Mouse (Mus musculus) limb, embryonic 14.5 days (tissue): ENCODE measurements at regions not wholly inside any gene's neighbourhood (a gene's known extent, or its start where the extent isn't known, plus 50 kb on each side); places are given as distances from the start of the nearest gene placed in this dataset.
"Not testable (repeated sequence)": the region's sequence is repeated elsewhere in the genome, so short reads cannot be mapped to it uniquely, and the experiment has no call there.

ENCODE experiments used
- ATAC-seq: fragments of 200-750 bp; cut with Nextera tagmentation; 2 replicates; pipeline ENCODE4 v1.8.0; 2017; ENCODE audit warnings: low read depth, moderate number of reproducible peaks, moderate TSS enrichment; ENCODE audit not compliant: low FRiP score
- DNase-seq: peaks from one replicate; pipeline ENCODE4 v3.0.0-alpha.2; 2015; ENCODE audit warnings: low spot score
- H3K27ac ChIP-seq: fragments of 300-500 bp; sonication (generic); replicated peaks from 2 replicates; pipeline ENCODE4 v1.5.1; 2014; ENCODE audit warnings: low read depth, mild to moderate bottlenecking, low read length, moderate library complexity, mixed read lengths
- H3K27me3 ChIP-seq: fragments of 300-500 bp; sonication (generic); 2 replicates; pipeline ENCODE4 v1.6.1; 2014; ENCODE audit warnings: low read length, mixed read lengths; ENCODE audit not compliant: control insufficient read depth, insufficient read depth
- H3K36me3 ChIP-seq: fragments of 300-500 bp; sonication (generic); 2 replicates; pipeline ENCODE4 v1.6.1; 2014; ENCODE audit warnings: mild to moderate bottlenecking, low read length, moderate library complexity, mixed read lengths; ENCODE audit not compliant: control insufficient read depth, insufficient read depth
- H3K4me1 ChIP-seq: fragments of 300-500 bp; sonication (generic); 2 replicates; pipeline ENCODE4 v1.6.1; 2014; ENCODE audit warnings: antibody characterized with exemption, low read length, mixed read lengths; ENCODE audit not compliant: control insufficient read depth, insufficient read depth
- H3K4me2 ChIP-seq: fragments of 300-500 bp; sonication (generic); replicated peaks from 2 replicates; pipeline ENCODE4 v1.6.1; 2014; ENCODE audit warnings: low read depth, mild to moderate bottlenecking, low read length, moderate library complexity; ENCODE audit not compliant: severe bottlenecking
- H3K4me3 ChIP-seq: fragments of 300-500 bp; sonication (generic); replicated peaks from 2 replicates; pipeline ENCODE4 v1.5.1; 2014; ENCODE audit warnings: low read length
- H3K9ac ChIP-seq: fragments of 300-500 bp; sonication (generic); 2 replicates; pipeline ENCODE4 v1.6.1; 2014; ENCODE audit warnings: mild to moderate bottlenecking, low read depth, low read length, moderate library complexity; ENCODE audit not compliant: severe bottlenecking
- H3K9me3 ChIP-seq: fragments of 300-500 bp; sonication (generic); 2 replicates; pipeline ENCODE4 v1.6.1; 2016; ENCODE audit warnings: low read length; ENCODE audit not compliant: control insufficient read depth
- WGBS: fragments of 180-500 bp; shearing (Covaris S2); extraction: QIAGEN DNeasy Blood & Tissue Kit; methylation state at CpG from one replicate; pipeline ENCODE4 v1.1.7; 2014; 5-methylcytosine and 5-hydroxymethylcytosine counted together

- H3K4me1 ChIP-seq, H3K9me3 ChIP-seq, H3K4me2 ChIP-seq, H3K36me3 ChIP-seq, H3K27me3 ChIP-seq: not testable (repeated sequence)
- ATAC-seq (peak; percentile 99), DNase-seq (peak; percentile 87)
- under 1% methylated on average over 13 of the region's 13 CpGs for WGBS
- H3K4me3 ChIP-seq: peak overlapping the region; percentile 43
- peak overlapping the region; percentile 38 for H3K9ac ChIP-seq
- H3K27ac ChIP-seq: 0 out of 2 replicates have a peak overlapping the region, but pooled peaks have one; percentile 38
Observed at GRCm38 (mm10) chr17:17293932-17294534, 80.1 kb upstream of the Riok2 start.

- not testable (repeated sequence) for DNase-seq, ATAC-seq, H3K27ac ChIP-seq, H3K36me3 ChIP-seq, H3K9ac ChIP-seq, H3K27me3 ChIP-seq, H3K9me3 ChIP-seq, H3K4me1 ChIP-seq
- Histone ChIP-seq H3K4me3 (peak overlapping the region; percentile 43), H3K4me2 (peak overlapping the region; percentile 39)
- WGBS: 2% methylated on average over 1 of the region's 1 CpGs
Observed at GRCm38 (mm10) chr17:17295037-17295436, 79.1 kb upstream of the Riok2 start.

DNA sequence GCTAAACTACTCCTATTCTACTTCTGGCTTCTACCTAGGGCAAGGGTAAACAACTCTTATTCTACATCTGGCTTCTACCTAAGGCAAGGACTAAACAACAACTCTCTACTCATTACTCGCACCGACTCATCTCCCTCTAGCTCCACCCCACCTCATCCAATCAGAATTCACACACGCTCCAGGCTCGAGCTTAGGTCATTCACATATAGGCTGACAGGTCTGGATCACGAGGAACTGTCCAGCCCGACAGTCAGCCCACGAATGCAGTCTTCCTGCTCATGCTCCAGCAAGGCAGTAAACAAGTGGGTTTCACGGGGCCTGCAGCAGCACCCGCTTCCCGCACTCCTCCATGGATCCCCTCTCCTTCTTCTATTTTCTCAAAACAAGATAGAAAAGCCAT lies 70.6 kb upstream of the Riok2 start:
- WGBS: 93% methylated on average over 10 of the region's 10 CpGs
- not testable (repeated sequence) for ATAC-seq, H3K9ac ChIP-seq, H3K36me3 ChIP-seq, H3K27me3 ChIP-seq, DNase-seq, H3K4me1 ChIP-seq, H3K27ac ChIP-seq, H3K4me3 ChIP-seq, H3K4me2 ChIP-seq
- peaks cover 16% of the 10 kb centered on the region for H3K9me3 ChIP-seq
